Mouse (Mus musculus) heart, postnatal 25 days (tissue): ENCODE results near the gene Gm20388. TPM values are rescaled to one million over a fixed set of nuclear protein-coding genes. Genes with fewer than 3 reads are reported as not detected.

Source experiments
- DNase-seq: peaks from one replicate; pipeline ENCODE4 v3.0.0; 2022; ENCODE audit warnings: low spot score
- intact Hi-C: fragments of 180-260 bp; cut with DNase I; formaldehyde crosslinking; loops from one replicate; pipeline ENCODE4 v1.15.1; 2025
- total RNA-seq, 2 experiments: library from RNA; stranded (reverse); gene quantifications; 2 replicates each; pipeline ENCODE4 v1.2.3; 2021

Gm20388 gene
- total RNA-seq, 2 experiments from 2014 or later: 2.7 TPM; not detected in 1

DNA sequence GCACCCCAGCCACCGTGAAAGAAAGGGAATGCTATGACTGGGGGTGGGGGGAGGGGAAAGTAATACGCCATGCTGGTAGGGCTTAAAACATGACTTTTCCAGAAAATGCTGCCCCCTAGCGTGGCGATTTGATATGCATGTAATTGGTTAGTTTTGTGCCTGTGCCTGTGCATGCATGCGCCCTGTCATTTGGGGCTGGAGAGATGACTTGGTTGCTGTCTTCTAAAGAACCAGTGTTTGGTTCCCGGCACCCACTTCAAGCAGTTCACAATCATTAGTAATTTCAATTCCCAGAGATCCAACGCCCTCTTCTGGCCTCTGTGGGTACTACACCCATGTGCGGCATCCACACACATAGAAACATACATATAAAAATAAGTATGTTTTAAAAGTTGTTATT lies 913.2 kb downstream of the Gm20388 start:
- intact Hi-C loops: loop anchor here (10.0 kb wide), 1 partner anchor 691 kb away; no protein-coding TSS in a partner anchor
- no peak for DNase-seq

DNA sequence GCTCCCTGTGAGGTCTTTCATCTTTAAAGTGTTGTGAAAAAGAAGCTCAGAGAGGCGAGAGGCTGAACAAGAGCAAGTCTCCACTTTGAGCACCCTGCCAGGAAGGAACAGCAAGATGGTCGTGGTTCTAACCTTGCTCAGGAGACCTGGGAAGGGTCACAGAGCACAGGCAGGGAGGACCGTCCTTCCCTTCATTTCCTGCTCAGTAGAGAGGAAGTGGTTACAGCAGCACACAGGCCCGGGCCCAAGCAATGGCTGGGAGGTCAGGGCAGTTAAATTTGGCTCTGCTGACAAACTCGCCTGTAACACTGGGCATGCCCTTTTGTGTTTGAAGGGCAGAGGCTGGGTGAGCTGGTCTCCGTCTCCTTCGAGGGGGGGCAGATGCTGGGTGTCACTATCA lies 914.0 kb downstream of the Gm20388 start:
- intact Hi-C loops: loop anchor here (5.0 to 10.0 kb wide), 2 partner anchors 148 to 690 kb away; no protein-coding TSS in a partner anchor
- no peak for DNase-seq

DNA sequence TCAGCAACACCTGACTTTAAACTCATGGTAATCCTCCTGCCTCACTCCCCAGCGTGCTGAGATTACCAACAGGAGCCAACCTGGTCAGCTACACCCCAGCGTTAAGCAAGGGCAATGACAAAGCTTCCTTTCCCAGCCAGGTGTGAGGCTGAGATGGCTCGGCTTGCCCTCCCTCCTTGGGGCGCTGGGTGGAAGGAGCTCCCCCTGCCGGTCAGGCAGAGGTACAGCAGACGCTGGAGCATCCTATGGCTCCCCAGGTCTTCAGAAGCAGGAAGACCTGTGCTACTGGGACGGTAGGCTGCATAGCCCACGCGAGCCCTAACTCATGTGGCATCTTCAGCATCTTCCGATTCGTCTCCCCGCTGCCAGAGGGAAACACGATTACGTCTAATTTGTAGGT lies 917.6 kb downstream of the Gm20388 start:
- DNase-seq: no peak
- intact Hi-C loops: loop anchor here (5.0 to 10.0 kb wide), 2 partner anchors 144 to 687 kb away; no protein-coding TSS in a partner anchor

DNA sequence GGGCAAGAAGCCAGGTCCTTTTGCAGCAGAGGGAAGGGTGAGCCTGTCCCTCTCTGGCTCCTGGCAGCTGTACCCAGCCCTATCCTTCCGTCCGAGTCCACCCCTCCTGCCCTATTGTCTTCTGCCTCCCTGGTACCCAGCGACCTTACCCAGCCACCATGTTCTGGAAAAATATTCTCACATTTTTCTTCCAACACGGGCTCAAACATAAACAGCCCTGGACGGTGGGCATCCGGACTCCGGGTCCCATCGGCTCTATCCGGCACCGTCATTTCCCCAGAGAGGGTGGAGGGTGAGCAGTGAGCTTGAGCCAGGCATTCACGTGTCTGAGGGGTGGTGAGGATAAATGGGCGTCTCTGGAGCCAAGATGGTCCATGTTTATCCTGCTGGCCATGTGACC lies 920.0 kb downstream of the Gm20388 start:
- intact Hi-C loops: no loop called here
- no peak for DNase-seq

DNA sequence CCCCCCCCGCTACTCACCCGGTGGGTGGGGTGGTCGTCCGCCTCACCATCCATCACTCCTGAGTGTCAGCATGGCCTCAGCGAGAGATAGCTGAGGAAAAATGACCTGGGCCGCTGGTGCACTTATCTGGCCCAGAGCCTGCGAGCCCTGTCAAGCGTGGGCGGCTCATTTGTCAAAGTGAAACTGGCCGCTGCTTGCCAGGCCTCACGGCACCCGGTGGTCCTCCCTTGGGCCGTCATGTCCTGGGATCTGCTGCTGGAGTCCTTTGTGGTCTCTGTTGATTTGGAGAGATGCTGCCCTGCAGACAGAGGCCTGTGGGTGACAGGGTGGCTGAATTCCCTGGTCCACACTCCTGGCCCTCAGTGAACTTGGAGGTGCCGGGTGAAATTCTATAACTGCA lies 921.4 kb downstream of the Gm20388 start:
- no peak for DNase-seq
- intact Hi-C loops: no loop called here

DNA sequence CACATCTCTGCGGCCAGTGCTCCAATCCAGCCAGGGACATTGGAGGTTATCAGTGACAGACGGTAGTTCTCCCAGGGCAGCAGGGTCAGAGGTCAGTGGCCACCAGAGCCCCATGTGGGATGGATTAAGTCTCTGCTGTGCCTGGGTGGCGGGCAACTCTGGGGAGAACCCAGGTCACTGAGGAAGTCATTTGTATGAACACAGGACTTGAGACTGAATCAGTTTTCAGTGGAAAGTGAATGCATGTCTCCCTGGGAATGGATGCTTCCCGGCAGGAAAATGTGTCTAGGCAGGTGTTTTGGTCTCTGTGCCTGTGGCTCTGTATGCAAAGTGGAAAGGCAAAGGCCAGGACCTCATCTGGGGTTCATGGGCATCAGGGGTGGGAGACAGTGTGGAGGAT lies 922.6 kb downstream of the Gm20388 start:
- intact Hi-C loops: no loop called here
- DNase-seq: no peak

DNA sequence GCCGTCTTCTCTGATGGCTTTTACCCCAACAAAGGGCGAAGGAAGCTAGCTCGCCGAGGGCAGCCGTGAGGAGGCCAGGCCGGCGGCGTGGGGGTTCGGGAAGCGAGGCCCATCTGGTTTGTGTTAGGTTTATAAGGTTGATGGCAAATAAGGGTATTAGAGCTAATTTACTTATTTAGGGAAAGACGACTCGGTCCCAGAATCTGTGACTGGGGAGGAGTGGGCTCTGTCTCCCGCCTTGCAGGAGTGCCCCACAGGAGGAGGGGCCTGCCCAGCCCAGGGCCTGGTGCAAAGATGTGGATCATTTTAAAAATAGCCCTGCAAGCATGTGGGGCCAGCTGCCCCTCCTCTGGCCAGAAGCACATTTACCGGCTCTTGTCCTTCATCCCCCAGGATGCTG lies 928.4 kb downstream of the Gm20388 start:
- no peak for DNase-seq
- intact Hi-C loops: no loop called here

DNA sequence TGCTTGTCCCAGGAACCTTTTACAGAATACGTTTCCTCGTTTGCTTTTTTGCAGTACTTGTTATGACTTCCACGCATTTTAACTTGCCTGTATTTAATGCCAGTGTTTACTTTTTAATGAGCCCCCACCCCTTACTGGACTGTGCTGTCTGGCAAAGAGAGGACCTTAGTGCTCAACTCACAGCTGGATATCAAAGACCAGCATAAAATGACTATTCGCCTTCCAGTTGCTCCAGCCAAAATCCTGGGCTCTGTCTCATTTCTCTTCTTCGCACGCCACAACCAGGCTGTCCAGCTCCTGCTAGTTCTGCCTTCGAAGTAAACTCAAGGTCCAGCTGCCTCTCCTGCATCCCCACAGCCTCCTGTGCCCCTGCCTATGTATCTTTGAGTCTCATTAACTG lies 932.4 kb downstream of the Gm20388 start:
- intact Hi-C loops: no loop called here
- no peak for DNase-seq

DNA sequence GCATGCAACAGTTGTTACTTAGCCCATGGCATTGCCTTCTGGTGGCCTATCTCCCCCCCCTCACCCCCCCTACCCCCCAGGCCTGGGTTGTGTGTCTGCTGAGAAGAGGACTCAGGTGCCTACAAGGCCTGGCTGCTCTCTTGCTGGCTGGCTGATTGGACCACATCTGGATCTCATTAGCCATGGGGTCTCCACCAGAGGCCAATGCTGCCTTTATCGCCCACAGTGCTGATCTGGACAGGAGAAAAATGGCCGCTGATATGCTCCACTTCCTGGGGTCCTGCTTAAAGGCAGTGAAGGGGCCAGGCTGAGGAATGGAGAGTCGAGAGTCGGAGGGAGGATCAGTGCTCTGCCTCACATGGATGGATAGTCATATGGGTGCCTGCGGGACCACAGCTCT lies 935.4 kb downstream of the Gm20388 start:
- no peak for DNase-seq
- intact Hi-C loops: no loop called here

DNA sequence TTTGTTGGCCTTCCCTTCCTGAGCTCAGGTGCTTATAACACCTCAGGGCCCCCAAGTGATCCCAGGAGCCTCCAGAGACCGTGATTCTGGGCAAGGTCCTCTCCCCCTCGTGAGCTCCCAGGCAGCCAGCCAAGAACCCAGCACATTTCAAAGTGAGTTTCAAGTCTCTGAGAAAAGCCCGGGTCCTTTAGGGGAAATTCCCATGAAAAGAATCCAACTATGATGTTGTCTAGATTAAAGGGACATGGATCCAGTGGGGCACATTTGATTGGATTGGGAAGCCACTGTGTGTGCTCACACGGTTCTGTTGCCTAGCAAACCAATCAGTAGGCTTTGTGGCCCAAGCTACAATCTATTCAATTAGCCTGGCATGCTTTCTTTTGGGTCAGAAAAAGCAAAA lies 936.6 kb downstream of the Gm20388 start:
- DNase-seq: no peak
- intact Hi-C loops: no loop called here

DNA sequence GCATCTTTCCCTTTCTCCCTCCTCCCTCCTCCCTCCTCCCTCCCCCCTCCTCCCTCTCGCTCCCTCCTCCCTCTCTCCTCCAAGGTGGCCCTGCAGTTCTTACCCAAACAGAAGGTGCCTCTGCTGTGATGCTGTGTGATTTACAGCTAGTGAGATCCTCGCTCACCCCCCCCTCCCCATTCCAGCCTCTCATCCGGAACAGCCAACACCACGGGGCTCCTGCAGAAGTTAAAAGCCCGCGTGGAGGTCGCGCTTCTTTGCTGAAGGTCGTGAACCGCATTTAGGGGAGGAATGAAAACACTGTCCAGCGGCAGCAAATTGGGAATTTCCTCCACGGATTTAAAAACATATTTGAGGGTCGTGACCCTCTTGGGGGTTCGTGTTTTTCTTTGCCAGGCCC lies 937.1 kb downstream of the Gm20388 start:
- intact Hi-C loops: no loop called here

DNA sequence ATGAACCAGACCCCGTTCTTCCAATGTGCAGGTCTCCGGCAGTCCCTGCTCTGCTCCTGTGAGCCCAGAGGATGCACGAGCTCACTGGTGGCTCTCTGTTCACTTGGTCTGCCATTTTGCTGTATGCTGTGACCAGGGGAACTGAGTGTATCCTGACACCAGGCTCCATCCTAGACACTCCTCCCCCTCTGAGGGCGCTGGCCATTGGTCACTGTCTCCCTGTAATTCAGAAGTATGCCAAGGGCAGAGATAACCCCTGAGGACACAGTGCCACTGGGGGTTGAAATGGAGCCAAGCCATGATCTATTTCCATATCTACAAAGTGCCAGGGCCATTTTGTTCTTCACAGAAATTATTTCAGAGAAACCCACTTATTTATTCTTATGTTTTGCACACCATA lies 937.8 kb downstream of the Gm20388 start:
- intact Hi-C loops: no loop called here

More for the DNA sequence above, 937.1 kb downstream of the Gm20388 start:
- no peak for DNase-seq

DNA sequence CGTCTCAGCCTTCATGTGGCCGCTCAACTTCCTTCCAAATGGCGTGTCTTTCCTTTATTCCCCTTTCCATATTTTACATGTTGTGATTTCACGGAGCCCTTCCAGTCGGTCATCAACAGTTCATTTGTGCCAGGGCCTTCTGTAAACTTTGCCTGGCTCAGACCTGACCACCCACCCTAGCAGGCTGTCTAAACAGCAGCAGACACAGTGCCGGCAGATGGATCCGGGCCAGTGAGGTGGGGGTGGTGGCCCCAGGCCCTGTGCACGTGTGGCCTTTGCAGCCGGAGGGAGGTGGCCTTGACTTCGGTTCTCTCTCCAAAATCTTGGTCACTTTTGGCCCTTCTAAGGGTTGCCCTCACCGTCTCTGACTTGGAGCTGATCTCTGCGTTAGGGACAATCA lies 940.8 kb downstream of the Gm20388 start:
- DNase-seq: no peak
- intact Hi-C loops: no loop called here

More for the DNA sequence above, 937.8 kb downstream of the Gm20388 start:
- DNase-seq: no peak

DNA sequence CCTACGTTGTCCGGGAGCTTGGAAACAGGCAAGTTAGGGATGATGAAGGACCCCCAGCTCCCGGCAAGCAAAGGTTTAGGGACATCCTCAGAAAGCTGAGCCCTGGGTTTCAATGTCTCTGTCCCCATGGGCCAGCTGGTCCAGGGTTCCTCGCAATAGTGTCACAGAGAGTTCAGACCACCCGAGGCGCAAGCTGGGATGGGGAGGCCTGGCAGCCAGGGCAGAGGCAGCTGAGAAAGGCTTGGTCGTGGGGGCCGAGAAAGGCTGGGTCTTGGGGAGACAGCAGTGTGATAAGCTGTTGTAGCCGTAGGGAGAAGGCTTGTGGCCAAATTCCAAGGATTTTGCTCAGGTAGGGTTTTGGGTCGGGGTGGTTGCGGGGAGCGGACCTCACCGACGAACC lies 949.2 kb downstream of the Gm20388 start:
- intact Hi-C loops: no loop called here
- DNase-seq: no peak

DNA sequence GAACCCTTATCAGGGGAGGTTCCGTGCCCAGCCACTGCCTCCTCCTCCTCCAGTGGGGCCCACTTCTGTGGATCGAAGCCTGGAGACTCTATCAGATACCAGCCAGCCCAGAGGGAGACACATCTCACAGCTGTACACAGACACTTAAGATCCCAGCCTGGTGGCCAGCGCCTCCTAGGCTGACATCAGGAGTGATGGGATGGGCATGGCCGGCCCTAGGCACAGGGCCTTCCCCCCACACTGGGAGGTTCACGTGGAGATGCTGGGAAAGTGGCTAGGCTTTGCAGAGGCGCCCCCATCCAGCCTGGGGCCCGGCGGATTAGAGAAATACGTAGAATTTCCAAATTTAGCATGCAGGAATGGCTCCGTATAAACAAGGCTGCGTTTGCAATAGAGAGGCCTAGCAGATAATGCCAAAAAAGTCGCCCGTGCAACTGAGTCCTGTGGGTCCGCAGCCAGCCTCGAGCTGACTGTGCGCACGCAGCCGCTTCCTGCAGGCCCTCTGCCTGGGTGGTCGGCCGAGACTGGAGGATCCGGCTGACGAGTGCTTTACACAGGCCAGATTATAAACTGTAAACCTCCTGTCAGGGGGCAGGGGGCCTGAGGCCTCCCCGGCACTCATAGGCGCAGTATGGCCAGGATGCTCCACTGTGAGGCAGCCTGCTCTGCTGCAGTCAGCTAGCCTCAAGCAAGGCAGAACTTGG lies 949.9 kb downstream of the Gm20388 start:
- DNase-seq: no peak
- intact Hi-C loops: no loop called here

DNA sequence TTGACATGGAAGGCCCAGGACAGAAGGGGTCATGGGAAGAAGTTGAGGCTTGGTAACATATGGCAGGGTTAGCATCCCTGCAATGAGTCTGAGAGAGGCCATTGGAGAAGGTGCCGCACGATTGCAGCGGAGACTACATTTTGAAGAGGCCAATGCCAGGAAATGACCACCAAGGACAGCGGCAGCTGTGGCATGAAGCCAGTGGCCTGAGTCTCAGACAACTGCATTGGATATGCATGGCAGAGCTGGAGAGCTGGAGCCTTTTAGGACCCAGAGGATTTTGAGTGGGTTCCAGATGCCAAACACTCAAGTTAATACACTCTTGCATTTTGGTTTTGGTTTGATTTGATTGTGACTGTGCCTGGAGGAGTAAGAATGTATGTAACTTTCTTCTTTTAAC lies 953.0 kb downstream of the Gm20388 start:
- intact Hi-C loops: no loop called here
- no peak for DNase-seq

DNA sequence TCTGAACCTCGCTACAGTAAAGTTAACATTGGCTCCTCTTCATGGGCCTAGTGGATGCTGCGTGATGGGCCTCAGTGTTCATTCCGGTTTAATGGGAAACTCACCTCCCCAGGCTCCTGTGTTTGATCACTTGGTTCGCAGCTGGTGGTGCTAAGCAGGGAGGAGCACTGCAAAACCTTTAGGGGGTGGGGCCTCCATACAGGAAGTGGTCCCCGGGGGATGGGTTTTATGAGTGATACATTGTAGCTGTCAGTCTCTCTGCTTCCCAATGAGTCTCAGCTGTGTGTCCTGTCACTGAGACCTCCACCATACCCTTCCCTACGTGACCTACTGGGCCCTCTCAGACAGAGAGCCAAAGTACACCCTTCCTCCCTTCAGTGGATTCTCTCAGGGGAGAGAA lies 956.7 kb downstream of the Gm20388 start:
- DNase-seq: no peak
- intact Hi-C loops: no loop called here

DNA sequence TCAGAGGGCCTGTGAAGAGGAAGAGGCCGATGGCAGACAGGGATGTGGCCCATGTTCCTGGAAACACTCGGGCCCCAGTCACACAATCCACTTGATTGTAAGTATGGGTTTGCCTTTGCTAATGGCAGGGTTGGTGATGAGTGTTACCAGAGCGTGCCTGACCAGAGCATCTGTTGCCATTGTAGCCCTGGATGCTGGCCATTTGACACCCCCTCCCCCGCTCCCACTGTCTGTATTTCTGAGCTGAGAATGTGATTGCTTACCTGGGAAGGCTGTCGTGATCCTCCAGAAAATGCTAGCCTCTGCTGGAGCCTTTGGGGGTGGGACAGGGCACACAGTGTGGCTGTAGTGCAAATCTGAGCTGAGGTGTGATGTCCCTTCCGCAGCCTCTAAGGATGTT lies 962.0 kb downstream of the Gm20388 start:
- intact Hi-C loops: no loop called here

DNA sequence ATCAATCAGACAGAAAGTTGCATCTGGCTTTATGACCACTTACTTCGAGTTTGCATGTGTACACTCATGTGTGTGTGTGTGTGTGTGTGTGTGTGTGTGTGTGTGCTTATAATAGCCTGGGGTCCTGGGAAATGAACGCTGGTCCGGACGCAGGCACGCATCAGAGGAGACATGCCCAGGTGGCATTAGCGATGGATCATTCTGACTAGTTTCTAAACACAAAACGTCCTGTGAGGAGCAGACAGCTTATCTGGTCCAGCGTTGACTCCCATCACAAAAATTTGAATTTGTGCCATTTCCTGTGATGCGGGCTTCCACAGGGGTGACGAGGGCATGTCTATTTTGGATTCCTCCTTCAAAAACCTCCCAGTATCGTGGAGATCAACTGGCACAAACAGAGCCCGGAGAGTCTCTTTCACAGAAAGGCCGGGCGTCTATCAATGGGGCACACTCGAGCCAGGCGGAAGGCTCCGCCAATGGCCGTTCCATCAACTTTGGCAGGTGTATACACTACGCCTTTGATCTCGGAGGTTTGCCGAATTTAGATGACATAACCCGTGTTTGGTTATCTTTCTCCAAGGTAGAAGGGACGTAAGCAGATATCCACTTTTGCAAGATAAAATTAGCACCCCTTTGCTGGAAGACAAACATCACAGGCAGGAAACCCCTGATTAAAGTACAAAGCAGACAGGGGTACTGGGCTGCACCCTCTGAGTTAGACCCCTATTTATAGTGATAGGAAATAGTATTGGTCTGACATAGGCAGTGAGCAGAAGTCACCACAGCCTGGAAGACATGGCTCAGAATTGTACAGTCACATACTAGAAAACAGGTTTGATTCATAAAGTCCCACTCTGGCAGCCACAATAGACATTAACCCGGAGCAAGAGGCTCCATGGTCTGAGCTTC lies 965.6 kb downstream of the Gm20388 start:
- DNase-seq: no peak
- intact Hi-C loops: no loop called here

More for the DNA sequence above, 962.0 kb downstream of the Gm20388 start:
- DNase-seq: no peak

DNA sequence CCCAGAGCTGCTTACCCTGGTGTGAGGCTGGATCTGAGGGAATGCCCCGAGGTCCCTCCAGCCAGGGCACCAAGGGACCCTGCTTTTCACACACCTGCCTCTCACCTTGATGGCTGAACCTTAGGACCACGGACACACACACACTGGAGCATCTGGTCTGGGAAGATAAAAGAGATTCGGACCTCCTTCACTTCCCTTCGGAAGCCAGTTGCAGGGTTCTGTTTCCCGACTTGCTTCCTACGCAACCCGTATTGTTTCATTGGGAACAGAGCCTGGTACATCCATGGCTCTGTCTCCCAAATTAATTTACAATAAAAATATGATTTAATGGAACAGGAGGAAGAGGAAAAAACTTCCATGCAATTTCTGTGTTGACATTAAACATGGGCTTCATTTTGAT lies 966.4 kb downstream of the Gm20388 start:
- intact Hi-C loops: no loop called here
- no peak for DNase-seq

DNA sequence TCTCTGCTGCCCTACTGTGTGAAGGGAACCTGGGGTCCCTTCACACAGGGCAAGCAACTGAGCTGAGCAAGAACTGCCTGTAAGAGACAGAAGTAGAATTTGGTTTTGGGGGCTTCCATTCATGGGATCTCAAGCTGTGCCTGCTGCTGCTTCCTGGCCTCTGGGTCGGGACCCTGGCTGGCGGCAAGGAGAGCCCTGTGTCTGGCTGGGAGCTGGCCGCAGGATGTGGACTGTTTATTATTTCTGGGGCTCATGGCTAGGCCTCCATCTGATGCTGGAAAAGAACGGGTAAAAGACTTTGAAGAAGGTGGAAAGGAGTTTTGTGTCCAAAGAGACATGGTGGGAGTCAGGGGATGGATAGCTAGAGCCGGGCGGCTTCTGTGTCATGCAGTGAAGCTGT lies 969.3 kb downstream of the Gm20388 start:
- no peak for DNase-seq
- intact Hi-C loops: no loop called here
